Mouse (Mus musculus) heart, embryonic 11.5 days (tissue): ENCODE measurements around the gene Twist1. TPM values are rescaled to one million over a fixed set of nuclear protein-coding genes. Genes with fewer than 3 reads are reported as not detected.
A peak's percentile ranks its signal among the peaks of the same experiment; 100 is the strongest.

Experiments used
- ATAC-seq: fragments of 200-750 bp; cut with Nextera tagmentation; replicated peaks from 2 replicates; pipeline ENCODE4 v1.8.0; 2017; ENCODE audit warnings: moderate library complexity; ENCODE audit not compliant: insufficient number of reproducible peaks, low FRiP score, low TSS enrichment
- H3K27ac ChIP-seq: fragments of 300-500 bp; sonication (generic); 2 replicates; pipeline ENCODE4 v1.5.1; 2014; ENCODE audit warnings: mild to moderate bottlenecking, low read depth, low read length
- H3K27me3 ChIP-seq: fragments of 300-500 bp; sonication (generic); 2 replicates; pipeline ENCODE4 v1.6.1; 2014; ENCODE audit warnings: mild to moderate bottlenecking, low read length, mixed read lengths; ENCODE audit not compliant: control insufficient read depth, insufficient read depth
- H3K36me3 ChIP-seq: fragments of 300-500 bp; sonication (generic); 2 replicates; pipeline ENCODE4 v1.6.1; 2014; ENCODE audit warnings: mild to moderate bottlenecking, low read length, moderate library complexity, mixed read lengths; ENCODE audit not compliant: control insufficient read depth, insufficient read depth
- H3K4me1 ChIP-seq: fragments of 300-500 bp; sonication (generic); 2 replicates; pipeline ENCODE4 v1.6.1; 2014; ENCODE audit warnings: low read length; ENCODE audit not compliant: control insufficient read depth, insufficient read depth
- H3K4me2 ChIP-seq: fragments of 300-500 bp; sonication (generic); 2 replicates; pipeline ENCODE4 v1.6.1; 2014; ENCODE audit warnings: mild to moderate bottlenecking, moderate library complexity
- H3K4me3 ChIP-seq: fragments of 300-500 bp; sonication (generic); 2 replicates; pipeline ENCODE4 v1.5.1; 2014; ENCODE audit warnings: low read depth, low read length
- H3K9ac ChIP-seq: fragments of 300-500 bp; sonication (generic); 2 replicates; pipeline ENCODE4 v1.6.1; 2014; ENCODE audit warnings: mild to moderate bottlenecking, low read depth, low read length, moderate library complexity
- H3K9me3 ChIP-seq: fragments of 300-500 bp; sonication (generic); replicated peaks from 2 replicates; pipeline ENCODE4 v1.6.1; 2016; ENCODE audit warnings: low read length; ENCODE audit not compliant: control insufficient read depth
- WGBS: fragments of 180-500 bp; shearing (Covaris S2); extraction: QIAGEN DNeasy Blood & Tissue Kit; methylation state at CpG from one replicate; pipeline ENCODE4 v1.1.7; 2014; ENCODE audit not compliant: insufficient replicate concordance; 5-methylcytosine and 5-hydroxymethylcytosine counted together
- polyA plus RNA-seq: library from polyadenylated mRNA; unstranded; fragments of >200 nt; fragmentation: Nextera tagmentation; extraction: Ambion mirVana; gene quantifications from 2 replicates; pipeline ENCODE4 v1.2.1, GENCODE M21; 2014

The Twist1 gene
- polyA plus RNA-seq, result 13.0 and 13.2 TPM in 2 replicates

GRCm38 (mm10) chr12:33957400-33958240 is at the start of gene Twist1:
Gene Twist1 (plus strand): TSS chr12:33957671.
- Histone ChIP-seq H3K9ac (peak within 1 kb of the TSS; percentile 72), H3K4me3 (peak within 1 kb of the TSS; percentile 78), H3K4me2 (peak within 1 kb of the TSS; percentile 84), H3K27me3 (peaks cover 46% of the 10 kb centered on the region), H3K4me1 (peaks cover 9% of the 10 kb centered on the region), H3K27ac (peak within 1 kb of the TSS; percentile 88), H3K36me3 (no peaks in the 10 kb centered on the region), H3K9me3 (no peaks in the 10 kb centered on the region)
- under 1% methylated on average over 67 of the region's 105 CpGs for WGBS
- ATAC-seq, result peak; percentile 90

GRCm38 (mm10) chr12:33926751-33927150 is 30.7 kb upstream of the Twist1 start:
- Histone ChIP-seq H3K4me2 (no peak overlapping the region), H3K27ac (no peak overlapping the region), H3K4me3 (no peak overlapping the region), H3K27me3 (peaks cover 26% of the 10 kb centered on the region), H3K9me3 (no peaks in the 10 kb centered on the region), H3K4me1 (no peaks in the 10 kb centered on the region; the same call in 1 of the 2 replicates), H3K36me3 (no peaks in the 10 kb centered on the region), H3K9ac (no peak overlapping the region)
- WGBS, result 10% methylated on average over 3 of the region's 3 CpGs
- no peak for ATAC-seq

GRCm38 (mm10) chr12:33927334-33928098 is 30.0 kb upstream of the Twist1 start:
- ATAC-seq, result no peak
- Histone ChIP-seq H3K4me3 (no peak overlapping the region), H3K9ac (no peak overlapping the region), H3K36me3 (no peaks in the 10 kb centered on the region), H3K27ac (no peak overlapping the region), H3K27me3 (peaks cover 26% of the 10 kb centered on the region), H3K9me3 (no peaks in the 10 kb centered on the region), H3K4me1 (no peaks in the 10 kb centered on the region; the same call in 1 of the 2 replicates), H3K4me2 (no peak overlapping the region)
- WGBS, result 3% methylated on average over 15 of the region's 15 CpGs

- H3K9me3 ChIP-seq, result no peaks in the 10 kb centered on the region
- peak within 1 kb of the TSS; percentile 61 for H3K4me2 ChIP-seq
- H3K36me3 ChIP-seq, result no peaks in the 10 kb centered on the region
- H3K4me3 ChIP-seq, result peak within 1 kb of the TSS; percentile 28
- no peak for ATAC-seq
- H3K9ac ChIP-seq, result no peak within 1 kb of the TSS
- peaks cover 26% of the 10 kb centered on the region for H3K27me3 ChIP-seq
- no peaks in the 10 kb centered on the region; the same call in 1 of the 2 replicates for H3K4me1 ChIP-seq
- WGBS, result 2% methylated on average over 39 of the region's 39 CpGs
- no peak within 1 kb of the TSS for H3K27ac ChIP-seq
These were observed 28.9 kb upstream of the Twist1 start, which contains the start of gene Ferd3l for GRCm38 (mm10) chr12:33928331-33929192. Gene Ferd3l (plus strand): TSS chr12:33928425.

GRCm38 (mm10) chr12:33952843-33953242 is 4.6 kb upstream of the Twist1 start:
- H3K4me2 ChIP-seq, result no peak overlapping the region
- H3K9me3 ChIP-seq, result no peaks in the 10 kb centered on the region
- no peak overlapping the region for H3K27ac ChIP-seq
- H3K9ac ChIP-seq, result no peak overlapping the region
- H3K27me3 ChIP-seq, result peaks cover 25% of the 10 kb centered on the region
- H3K36me3 ChIP-seq, result no peaks in the 10 kb centered on the region
- no peak for ATAC-seq
- peaks cover 9% of the 10 kb centered on the region for H3K4me1 ChIP-seq
- no peak overlapping the region for H3K4me3 ChIP-seq
- 9% methylated on average over 3 of the region's 3 CpGs for WGBS

- no peak overlapping the region for H3K9ac ChIP-seq
- WGBS, result 19% methylated on average over 8 of the region's 8 CpGs
- H3K36me3 ChIP-seq, result no peaks in the 10 kb centered on the region
- H3K9me3 ChIP-seq, result no peaks in the 10 kb centered on the region
- H3K27me3 ChIP-seq, result peaks cover 34% of the 10 kb centered on the region
- H3K4me1 ChIP-seq, result peaks cover 9% of the 10 kb centered on the region
- H3K4me2 ChIP-seq, result no peak overlapping the region; the same call in 1 of the 2 replicates
- H3K27ac ChIP-seq, result no peak overlapping the region
- ATAC-seq, result no peak
- no peak overlapping the region for H3K4me3 ChIP-seq
These were observed 2.4 kb upstream of the Twist1 start for GRCm38 (mm10) chr12:33954931-33955565.

DNA sequence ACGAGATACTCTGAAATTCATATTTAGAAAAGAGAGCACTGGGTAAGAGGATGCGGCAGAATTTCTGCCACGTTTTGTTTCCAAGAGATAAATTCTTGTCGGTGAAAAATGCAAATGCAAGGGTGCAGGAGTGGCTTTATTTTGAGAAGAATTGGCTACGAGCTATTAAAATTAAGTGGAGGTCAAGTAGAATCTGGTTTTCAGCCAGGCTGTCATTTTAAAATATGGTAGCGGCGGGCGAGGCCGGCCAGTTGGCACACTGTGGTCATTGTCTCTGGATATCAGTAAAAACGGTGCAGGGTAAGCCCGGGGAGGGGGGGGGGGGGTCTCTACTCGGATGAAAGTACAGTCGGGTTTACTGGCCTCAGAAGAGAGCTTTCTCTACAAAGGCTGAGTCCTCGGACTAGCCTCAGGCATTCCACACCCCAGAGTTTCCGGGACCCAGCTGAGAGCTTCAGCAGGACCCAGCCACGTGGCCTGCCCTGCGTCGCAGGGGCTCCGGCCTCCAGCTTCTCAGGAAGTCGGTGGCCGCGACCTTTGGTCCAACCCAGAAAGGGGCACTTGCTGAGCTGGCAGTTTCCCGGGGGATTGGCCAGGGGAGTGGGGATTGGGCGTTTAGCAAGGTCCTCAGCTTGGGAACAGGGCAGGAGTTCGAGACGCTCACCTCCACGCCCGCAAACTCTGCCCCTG is 1.7 kb upstream of the Twist1 start:
- Histone ChIP-seq H3K4me1 (peaks cover 9% of the 10 kb centered on the region), H3K27ac (peak overlapping the region; percentile 30; the same call in 1 of the 2 replicates), H3K4me2 (peak overlapping the region; percentile 84), H3K9me3 (no peaks in the 10 kb centered on the region), H3K36me3 (no peaks in the 10 kb centered on the region), H3K27me3 (peaks cover 34% of the 10 kb centered on the region), H3K4me3 (peak overlapping the region; percentile 28), H3K9ac (no peak overlapping the region)
- no peak for ATAC-seq
- 4% methylated on average over 28 of the region's 28 CpGs for WGBS
